Mouse (Mus musculus): ENCODE measurements around the gene Cracr2a.

- TF ChIP-seq CTCF (IDR thresholded peaks at IDR 0.05; ENCODE audit: extremely low read depth, insufficient read depth, insufficient read length, insufficient replicate concordance) (peak; percentile 26; the same call in 1 of the 2 replicates), POLR2A (IDR thresholded peaks at IDR 0.05; ENCODE audit: low read depth, low read length) (no peak)
These were observed 56.3 kb downstream of the Cracr2a start for GRCm38 (mm10) chr6:127617258-127618025.
